8 mouse cellular contexts compared by ENCODE assay signal in the genomic region with DNA sequence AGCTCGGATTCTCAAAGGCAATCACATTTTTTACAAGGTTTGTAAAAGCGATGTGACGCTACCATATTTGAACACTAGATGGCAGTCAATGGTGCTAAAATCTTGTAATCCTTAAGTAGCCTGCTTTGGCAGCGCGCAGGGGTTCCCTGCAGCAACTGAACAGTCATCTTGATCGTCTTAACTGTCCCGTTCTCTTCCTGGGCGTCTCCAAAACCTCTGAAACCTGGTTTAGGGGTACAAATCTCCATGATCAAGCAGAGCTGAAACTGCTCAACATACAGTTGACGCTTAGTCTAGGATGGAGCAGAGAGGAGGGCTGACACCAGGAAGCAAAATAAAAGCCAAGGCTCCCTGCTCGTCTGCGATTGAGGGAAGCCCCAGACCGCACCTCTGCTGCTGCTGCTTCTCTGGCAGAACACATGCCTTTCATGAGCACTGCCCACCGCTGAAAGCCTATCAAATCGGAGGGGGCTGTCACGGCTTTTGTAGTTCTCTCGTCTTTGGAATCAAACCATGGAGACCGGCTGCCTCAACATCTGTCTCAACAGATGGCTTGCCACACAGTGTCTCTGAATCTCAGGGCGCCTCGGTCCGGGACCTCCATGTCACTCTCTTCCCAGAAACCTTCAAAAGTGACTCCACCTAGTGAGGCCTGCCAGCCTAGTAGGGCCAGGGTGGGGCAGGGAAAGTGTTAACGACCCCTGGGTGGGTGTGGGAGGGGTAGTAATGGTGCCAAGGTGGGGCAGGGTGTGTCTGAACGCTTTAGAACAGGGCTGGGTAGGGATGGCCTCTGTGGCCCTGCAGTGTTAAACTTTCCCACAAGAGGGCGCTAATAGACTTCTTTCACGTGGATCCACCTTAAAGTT. TPM values are rescaled to one million over a fixed set of nuclear protein-coding genes. Genes with fewer than 3 reads are reported as not detected.
DNase-seq lines count a peak whose midpoint lies in the region; ATAC-seq and TF ChIP-seq lines count a peak whose summit lies in the region.

No protein-coding gene starts in this region.

- 0 out of 2 replicates have a peak overlapping the region, but pooled peaks have one; percentile 3 for H3K27ac ChIP-seq in embryonic facial prominence, embryonic 14.5 days (replicated peaks; ENCODE audit: low read depth, low read length)
- no peak overlapping the region for H3K27ac ChIP-seq in limb, embryonic 14.5 days (replicated peaks; ENCODE audit: low read depth, low read length)
- 0 out of 2 replicates have a peak overlapping the region, but pooled peaks have one; percentile 21 for H3K27ac ChIP-seq in midbrain, postnatal 0 days (ENCODE audit: low read depth, low read length)

- TF ChIP-seq CTCF in midbrain, postnatal 0 days (IDR thresholded peaks at IDR 0.05) = peak; percentile 93

- no peaks in the 10 kb centered on the region for H3K9me3 ChIP-seq in embryonic facial prominence, embryonic 14.5 days (ENCODE audit: control insufficient read depth, low read length)
- H3K9me3 ChIP-seq in limb, embryonic 14.5 days (ENCODE audit: control insufficient read depth, low read length) = no peaks in the 10 kb centered on the region
- H3K9me3 ChIP-seq in midbrain, postnatal 0 days (ENCODE audit: low read length) = no peaks in the 10 kb centered on the region

- DNase-seq in 416B (ENCODE audit: low read depth) = peak; percentile 93
- DNase-seq in adrenal gland, postnatal 4 days (ENCODE audit: low spot score in 2 of 2) = peak; percentile 30 to 54
- peak; percentile 95 for DNase-seq in embryonic facial prominence, embryonic 14.5 days (ENCODE audit: low spot score)
- peak; percentile 83 for DNase-seq in heart, adult 8-10 months (ENCODE audit: low spot score)
- DNase-seq in kidney, adult 9 months = peak; percentile 88
- DNase-seq in limb, embryonic 14.5 days (ENCODE audit: low spot score) = peak; percentile 95
- DNase-seq in midbrain, postnatal 0 days (ENCODE audit: low spot score) = peak; percentile 96
- DNase-seq in spleen, postnatal 14 days (ENCODE audit: low spot score in 2 of 2) = peak; percentile 47 to 75

- peak overlapping the region; percentile 83 for H3K4me2 ChIP-seq in embryonic facial prominence, embryonic 14.5 days (ENCODE audit: low read depth, low read length)
- H3K4me2 ChIP-seq in limb, embryonic 14.5 days (replicated peaks; ENCODE audit: low read depth, low read length, severe bottlenecking) = peak overlapping the region; percentile 42
- peak overlapping the region; percentile 92 for H3K4me2 ChIP-seq in midbrain, postnatal 0 days (ENCODE audit: low read depth, low read length, poor library complexity, severe bottlenecking)

- WGBS in embryonic facial prominence, embryonic 14.5 days = under 1% methylated on average over 24 of the region's 24 CpGs
- WGBS in limb, embryonic 14.5 days = 1% methylated on average over 24 of the region's 24 CpGs
- under 1% methylated on average over 24 of the region's 24 CpGs for WGBS in midbrain, postnatal 0 days

- no peaks in the 10 kb centered on the region for H3K36me3 ChIP-seq in embryonic facial prominence, embryonic 14.5 days (ENCODE audit: control insufficient read depth, insufficient read depth, low read length)
- no peaks in the 10 kb centered on the region for H3K36me3 ChIP-seq in limb, embryonic 14.5 days (ENCODE audit: control insufficient read depth, insufficient read depth, low read length)
- no peaks in the 10 kb centered on the region for H3K36me3 ChIP-seq in midbrain, postnatal 0 days (ENCODE audit: insufficient read depth, low read length)

- H3K9ac ChIP-seq in embryonic facial prominence, embryonic 14.5 days (ENCODE audit: low read depth, low read length) = peak overlapping the region; percentile 41
- H3K9ac ChIP-seq in limb, embryonic 14.5 days (ENCODE audit: low read depth, low read length, severe bottlenecking) = peak overlapping the region; percentile 3
- H3K9ac ChIP-seq in midbrain, postnatal 0 days (replicated peaks; ENCODE audit: low read length, poor library complexity, severe bottlenecking) = peak overlapping the region; percentile 42

- peak overlapping the region; percentile 40 for H3K4me3 ChIP-seq in embryonic facial prominence, embryonic 14.5 days (ENCODE audit: low read depth, low read length)
- H3K4me3 ChIP-seq in limb, embryonic 14.5 days (replicated peaks; ENCODE audit: low read length) = peak overlapping the region; percentile 32
- peak overlapping the region; percentile 34 for H3K4me3 ChIP-seq in midbrain, postnatal 0 days (ENCODE audit: low read depth, low read length)

- no peaks in the 10 kb centered on the region for H3K27me3 ChIP-seq in embryonic facial prominence, embryonic 14.5 days (replicated peaks; ENCODE audit: control insufficient read depth, insufficient read depth, low read length)
- no peaks in the 10 kb centered on the region for H3K27me3 ChIP-seq in limb, embryonic 14.5 days (ENCODE audit: control insufficient read depth, insufficient read depth, low read length)
- H3K27me3 ChIP-seq in midbrain, postnatal 0 days (ENCODE audit: insufficient read depth, low read length) = no peaks in the 10 kb centered on the region

- ATAC-seq in embryonic facial prominence, embryonic 14.5 days (ENCODE audit: low read depth) = peak; percentile 90
- ATAC-seq in limb, embryonic 14.5 days (ENCODE audit: low FRiP score, low read depth) = peak; percentile 75
- peak; percentile 81 for ATAC-seq in midbrain, postnatal 0 days (ENCODE audit: low FRiP score)

- H3K4me1 ChIP-seq in embryonic facial prominence, embryonic 14.5 days (ENCODE audit: control insufficient read depth, insufficient read depth, low read length) = no peaks in the 10 kb centered on the region
- H3K4me1 ChIP-seq in limb, embryonic 14.5 days (ENCODE audit: control insufficient read depth, insufficient read depth, low read length) = no peaks in the 10 kb centered on the region
- peaks cover 3% of the 10 kb centered on the region; the same call in 1 of the 2 replicates for H3K4me1 ChIP-seq in midbrain, postnatal 0 days (ENCODE audit: insufficient read depth, low read length)

- TF ChIP-seq POLR2A in limb, embryonic 14.5 days (IDR thresholded peaks at IDR 0.05; ENCODE audit: borderline replicate concordance, extremely low read depth, insufficient read depth, insufficient read length) = no peak

RNA-seq across cellular contexts. Expression of a gene that starts 39.3 kb away (rescaled TPM):
- 10 to 100 TPM; 14.6 to 14.7 TPM for total RNA-seq in adrenal gland, postnatal 4 days (2021)
- 33.0 and 36.5 TPM in 2 replicates for polyA plus RNA-seq in embryonic facial prominence, embryonic 14.5 days (2014; fragmentation: Nextera tagmentation; extraction: Ambion mirVana)
- 10 to 100 TPM; 11.2 to 13.8 (median 12.7) TPM for total RNA-seq in heart, adult 8-10 months (2022)
- 28.5 and 34.1 TPM in 2 replicates for polyA plus RNA-seq in limb, embryonic 14.5 days (2012; rRNA removed)
- 30.4 and 30.5 TPM in 2 replicates for polyA plus RNA-seq in limb, embryonic 14.5 days (2014; fragmentation: Nextera tagmentation; extraction: Ambion mirVana)
- total RNA-seq in midbrain, postnatal 0 days (2014; rRNA removed) = 37.3 and 43.0 TPM in 2 replicates
- polyA plus RNA-seq in midbrain, postnatal 0 days (2015; fragmentation: Nextera tagmentation; extraction: Ambion mirVana) = 21.2 and 24.3 TPM in 2 replicates

Comparison
In these comparisons a context has a peak if more than half of its experiments do, and no peak if none do; other contexts are left out.
1. DNase-seq: peak in every context shown above with its lines; median percentile 96 in midbrain, postnatal 0 days; 95 in embryonic facial prominence, embryonic 14.5 days; 95 in limb, embryonic 14.5 days; 93 in 416B; 88 in kidney, adult 9 months; 83 in heart, adult 8-10 months; 61 in spleen, postnatal 14 days; 42 in adrenal gland, postnatal 4 days.
2. H3K4me2 ChIP-seq: peak in every context shown above with its lines; median percentile 92 in midbrain, postnatal 0 days; 83 in embryonic facial prominence, embryonic 14.5 days; 42 in limb, embryonic 14.5 days.